Mouse (Mus musculus) hindbrain, postnatal 0 days (tissue): ENCODE data around the gene Prkca. TPM values are rescaled to one million over a fixed set of nuclear protein-coding genes. Genes with fewer than 3 reads are reported as not detected.

ENCODE experiments used
- ATAC-seq: fragments of 200-750 bp; cut with Nextera tagmentation; 2 replicates; pipeline ENCODE4 v1.8.0; 2017; ENCODE audit warnings: mild to moderate bottlenecking, moderate TSS enrichment, moderate library complexity
- DNase-seq: peaks from one replicate; pipeline ENCODE4 v3.0.0-alpha.2; 2015; ENCODE audit warnings: low spot score
- H3K27ac ChIP-seq: fragments of 300-500 bp; sonication (generic); 2 replicates; pipeline ENCODE4 v1.5.1; 2014; ENCODE audit warnings: mild to moderate bottlenecking
- H3K27me3 ChIP-seq: fragments of 300-500 bp; sonication (generic); 2 replicates; pipeline ENCODE4 v1.6.1; 2014; ENCODE audit warnings: low read length, mixed read lengths; ENCODE audit not compliant: insufficient read depth
- H3K36me3 ChIP-seq: fragments of 300-500 bp; sonication (generic); 2 replicates; pipeline ENCODE4 v1.6.1; 2014; ENCODE audit warnings: low read length, mixed read lengths; ENCODE audit not compliant: insufficient read depth
- H3K4me1 ChIP-seq: fragments of 300-500 bp; sonication (generic); 2 replicates; pipeline ENCODE4 v1.6.1; 2014; ENCODE audit warnings: antibody characterized with exemption, low read length, mixed read lengths; ENCODE audit not compliant: insufficient read depth
- H3K4me2 ChIP-seq: fragments of 300-500 bp; sonication (generic); 2 replicates; pipeline ENCODE4 v1.6.1; 2014; ENCODE audit warnings: low read depth, mild to moderate bottlenecking, low read length, moderate library complexity, mixed read lengths
- H3K4me3 ChIP-seq: fragments of 300-500 bp; sonication (generic); 2 replicates; pipeline ENCODE4 v1.5.1; 2014; ENCODE audit warnings: low read length
- H3K9ac ChIP-seq: fragments of 300-500 bp; sonication (generic); replicated peaks from 2 replicates; pipeline ENCODE4 v1.6.1; 2014; ENCODE audit warnings: mild to moderate bottlenecking, low read length, moderate library complexity, mixed read lengths
- H3K9me3 ChIP-seq: fragments of 300-500 bp; sonication (generic); 2 replicates; pipeline ENCODE4 v1.6.1; 2016; ENCODE audit warnings: low read length, mixed read lengths
- CTCF ChIP-seq: IDR thresholded peaks from 2 replicates; pipeline ENCODE4 v1.5.1; 2016; ENCODE audit warnings: antibody characterized with exemption, control low read depth, low read depth
- WGBS: fragments of 180-500 bp; shearing (Covaris S2); extraction: QIAGEN DNeasy Blood & Tissue Kit; methylation state at CpG from one replicate; pipeline ENCODE4 v1.1.7; 2014; 5-methylcytosine and 5-hydroxymethylcytosine counted together
- polyA plus RNA-seq: library from polyadenylated mRNA; unstranded; fragments of >200 nt; fragmentation: Nextera tagmentation; extraction: Ambion mirVana; gene quantifications from 2 replicates; pipeline ENCODE4 v1.2.1, GENCODE M21; 2015
- total RNA-seq: library from RNA; depleted of rRNA; stranded (reverse); fragments of >200 nt; gene quantifications from 2 replicates; pipeline ENCODE4 v1.2.3, GENCODE M21; 2014

The Prkca gene
- total and polyA plus RNA-seq, 2 experiments from 2014 or later: 8.0 to 25.0 TPM

DNA sequence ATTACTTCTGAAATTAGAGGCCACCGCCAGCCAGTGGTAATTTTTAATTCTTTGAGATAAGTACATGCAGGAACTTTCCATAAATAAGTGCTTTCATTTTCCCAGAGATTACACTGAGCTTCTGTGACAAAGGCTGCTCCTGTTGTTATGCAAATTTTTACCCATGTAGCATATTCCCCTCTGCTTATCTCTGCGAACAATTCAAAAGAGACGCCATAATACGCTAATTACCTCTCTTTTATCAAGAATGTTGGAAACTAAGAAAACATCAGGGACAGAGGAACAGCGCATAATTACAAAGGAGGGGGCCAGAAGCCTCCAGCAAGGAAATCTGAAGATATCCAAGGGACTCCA lies 138.9 kb downstream of the Prkca start:
- Histone ChIP-seq H3K4me2 (no peak overlapping the region), H3K9ac (no peak overlapping the region), H3K4me1 (peaks cover 19% of the 10 kb centered on the region), H3K4me3 (no peak overlapping the region), H3K9me3 (no peaks in the 10 kb centered on the region), H3K27me3 (no peaks in the 10 kb centered on the region), H3K36me3 (no peaks in the 10 kb centered on the region), H3K27ac (no peak overlapping the region)
- 22% methylated on average over 5 of the region's 5 CpGs for WGBS
- DNase-seq: no peak
- no peak for TF ChIP-seq CTCF
- ATAC-seq: no peak

DNA sequence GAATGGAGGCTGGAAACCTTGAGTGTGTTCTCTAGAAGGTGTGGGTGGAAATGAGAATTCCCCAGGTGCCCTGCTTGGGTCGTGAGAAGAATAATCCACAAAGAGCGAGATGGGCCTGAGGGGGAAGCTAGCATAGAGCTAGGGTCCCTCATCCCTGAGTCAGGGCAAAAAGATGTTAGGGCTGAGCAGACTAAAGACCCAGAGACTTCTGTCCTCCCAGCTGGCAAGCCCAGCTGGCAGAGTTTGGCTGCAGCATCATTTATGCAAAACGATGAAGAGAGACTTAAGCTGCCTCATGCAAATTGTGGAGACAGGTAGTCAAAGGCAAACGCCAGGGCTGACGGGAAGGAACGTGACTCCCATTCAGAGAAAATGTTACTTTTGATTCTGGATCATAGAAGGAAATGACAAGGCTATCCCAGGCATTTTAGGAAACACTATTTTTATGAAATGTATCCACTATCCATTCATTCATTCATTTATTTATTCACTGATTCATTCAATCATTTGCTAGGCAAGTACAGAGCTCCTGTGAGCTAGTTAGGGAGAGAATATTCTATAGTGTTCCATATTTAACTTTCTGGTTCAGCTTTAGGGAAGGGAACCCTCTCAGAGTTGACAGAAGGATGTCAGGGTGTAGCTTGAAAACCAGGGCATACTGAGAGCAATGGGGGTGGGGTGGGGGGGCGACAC lies 139.4 kb downstream of the Prkca start:
- H3K4me2 ChIP-seq: no peak overlapping the region
- H3K27me3 ChIP-seq: no peaks in the 10 kb centered on the region
- no peak for TF ChIP-seq CTCF
- H3K36me3 ChIP-seq: no peaks in the 10 kb centered on the region
- no peak overlapping the region for H3K4me3 ChIP-seq
- no peak overlapping the region for H3K27ac ChIP-seq
- no peak overlapping the region for H3K9ac ChIP-seq
- ATAC-seq (no peak), DNase-seq (peak; percentile 47)
- H3K9me3 ChIP-seq: no peaks in the 10 kb centered on the region
- 35% methylated on average over 7 of the region's 7 CpGs for WGBS
- peaks cover 19% of the 10 kb centered on the region for H3K4me1 ChIP-seq

DNA sequence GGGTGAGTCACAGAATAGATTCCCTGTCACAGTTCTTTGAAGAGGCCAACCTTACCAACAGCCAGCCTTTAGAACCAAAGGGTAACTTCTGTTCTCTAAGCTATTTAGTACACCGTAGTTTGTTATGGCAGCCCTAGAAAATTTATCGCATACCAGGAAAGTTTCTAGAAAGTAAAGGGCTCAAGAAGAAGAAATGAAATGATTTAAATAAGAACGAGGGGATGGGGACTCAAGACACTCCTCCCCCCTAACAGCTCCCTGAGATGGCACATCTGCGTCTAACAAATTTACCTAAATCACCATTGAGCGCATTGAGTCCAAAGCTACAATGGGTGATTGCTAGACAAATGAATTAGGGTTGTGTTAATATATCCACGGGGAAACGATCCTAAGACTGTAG lies 140.9 kb downstream of the Prkca start:
- Histone ChIP-seq H3K36me3 (no peaks in the 10 kb centered on the region), H3K27ac (no peak overlapping the region), H3K4me3 (no peak overlapping the region), H3K4me2 (no peak overlapping the region), H3K27me3 (no peaks in the 10 kb centered on the region), H3K9ac (no peak overlapping the region), H3K4me1 (peaks cover 19% of the 10 kb centered on the region), H3K9me3 (no peaks in the 10 kb centered on the region)
- DNase-seq (no peak), ATAC-seq (no peak)
- no peak for TF ChIP-seq CTCF
- 92% methylated on average over 7 of the region's 7 CpGs for WGBS

DNA sequence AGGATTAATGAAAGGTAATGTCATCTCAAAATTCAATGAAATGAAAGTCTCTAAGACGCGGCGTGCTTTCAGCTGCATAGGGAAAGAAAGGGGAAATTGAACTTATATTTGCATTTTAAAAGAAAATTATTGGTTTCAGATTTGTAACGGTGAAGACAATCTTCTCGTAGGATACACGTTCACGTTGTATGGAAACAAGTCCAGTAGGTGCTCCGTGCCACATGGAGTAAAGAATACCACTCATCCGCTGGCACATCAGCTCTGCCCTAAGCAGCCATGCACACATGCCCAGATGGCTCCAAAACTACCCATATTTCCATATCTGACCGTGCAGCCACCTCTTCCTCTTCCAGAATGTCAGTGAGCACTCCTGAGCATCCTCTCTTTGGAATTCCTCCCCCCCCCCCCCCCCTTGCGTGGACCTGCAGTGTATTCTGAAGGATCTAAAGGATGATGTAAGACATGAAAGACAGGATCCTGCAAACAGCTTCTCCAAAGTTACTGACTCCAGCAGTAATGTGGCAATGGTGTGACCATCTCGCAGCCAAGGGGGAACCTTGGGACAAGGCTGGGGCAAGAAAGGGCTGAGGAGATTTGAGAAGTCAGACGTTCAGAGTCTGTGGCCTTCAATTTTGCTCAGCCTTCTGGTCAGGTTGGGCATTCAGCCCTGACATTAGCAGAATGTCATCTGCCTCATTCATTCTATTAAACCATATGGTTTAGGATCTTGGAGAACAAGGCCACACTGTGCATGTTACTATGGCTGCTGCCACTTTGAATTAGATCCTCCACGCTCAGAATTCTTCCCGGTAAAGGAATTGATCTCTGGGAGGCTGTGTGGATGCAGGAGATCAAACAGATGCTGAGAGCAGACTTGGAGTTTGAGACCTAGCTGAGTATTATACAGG lies 142.8 kb downstream of the Prkca start:
- Histone ChIP-seq H3K9ac (no peak overlapping the region), H3K9me3 (no peaks in the 10 kb centered on the region), H3K4me2 (no peak overlapping the region), H3K4me1 (peaks cover 19% of the 10 kb centered on the region), H3K4me3 (no peak overlapping the region), H3K27ac (no peak overlapping the region), H3K36me3 (no peaks in the 10 kb centered on the region), H3K27me3 (no peaks in the 10 kb centered on the region)
- no peak for DNase-seq
- no peak for TF ChIP-seq CTCF
- WGBS: 79% methylated on average over 15 of the region's 15 CpGs
- peak; percentile 58; the same call in 1 of the 2 replicates for ATAC-seq

DNA sequence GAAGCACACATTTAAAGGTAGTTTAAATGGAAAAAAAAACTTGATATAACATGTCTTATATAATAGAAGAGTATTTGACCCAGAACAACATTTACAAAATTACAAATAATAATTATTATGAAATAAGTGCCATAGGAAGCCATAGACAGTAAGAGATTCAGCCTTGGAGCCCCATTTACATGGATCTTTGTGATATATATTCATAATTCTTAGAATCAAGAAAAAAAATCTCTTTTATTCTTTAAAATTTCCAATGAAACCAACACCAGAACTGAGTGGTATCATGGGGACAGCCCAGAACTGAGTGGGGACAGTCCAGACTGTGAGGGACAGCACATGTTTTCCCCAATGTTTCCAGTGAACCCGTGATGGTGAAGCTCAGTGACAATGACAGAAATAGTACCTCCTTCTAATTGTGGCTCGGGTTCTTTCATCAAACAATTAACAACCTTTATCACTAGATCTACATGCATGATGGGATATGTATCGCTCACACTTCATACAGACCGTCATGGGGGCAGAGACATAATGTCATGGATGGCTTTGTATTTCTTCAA lies 144.2 kb downstream of the Prkca start:
- DNase-seq (no peak), ATAC-seq (no peak)
- Histone ChIP-seq H3K9me3 (no peaks in the 10 kb centered on the region), H3K27ac (no peak overlapping the region), H3K4me2 (no peak overlapping the region), H3K36me3 (no peaks in the 10 kb centered on the region), H3K4me1 (peaks cover 15% of the 10 kb centered on the region), H3K27me3 (no peaks in the 10 kb centered on the region), H3K9ac (no peak overlapping the region), H3K4me3 (no peak overlapping the region)
- 86% methylated on average over 4 of the region's 4 CpGs for WGBS
- TF ChIP-seq CTCF: no peak

DNA sequence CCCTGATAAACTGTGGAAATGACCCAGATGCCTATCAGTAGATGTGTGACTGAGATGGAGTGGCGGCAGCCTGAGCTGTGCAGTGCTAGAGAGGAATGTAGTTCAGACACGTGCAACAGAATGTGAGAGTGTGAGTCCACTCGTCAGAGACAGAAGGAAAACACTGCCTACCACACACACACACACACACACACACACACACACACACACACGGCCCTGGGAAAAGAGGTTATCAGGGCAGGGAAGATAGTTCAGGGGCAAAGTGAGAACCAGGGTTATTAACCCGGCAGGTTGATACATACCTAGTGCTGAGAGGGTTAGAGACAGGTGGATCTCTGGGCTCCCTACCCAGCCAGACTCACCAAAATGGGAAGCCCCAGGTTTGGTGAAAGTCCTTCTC lies 145.1 kb downstream of the Prkca start:
- Histone ChIP-seq H3K36me3 (no peaks in the 10 kb centered on the region), H3K4me3 (no peak overlapping the region), H3K9ac (no peak overlapping the region), H3K4me1 (peaks cover 7% of the 10 kb centered on the region), H3K9me3 (no peaks in the 10 kb centered on the region), H3K4me2 (no peak overlapping the region), H3K27ac (no peak overlapping the region), H3K27me3 (no peaks in the 10 kb centered on the region)
- ATAC-seq (no peak), DNase-seq (no peak)
- WGBS: 71% methylated on average over 5 of the region's 5 CpGs
- no peak for TF ChIP-seq CTCF
